Mouse (Mus musculus) limb, embryonic 11.5 days (tissue): ENCODE data around the gene Creb1. TPM values are rescaled to one million over a fixed set of nuclear protein-coding genes. Genes with fewer than 3 reads are reported as not detected.

Experiments
- polyA plus RNA-seq: library from polyadenylated mRNA; unstranded; fragments of >200 nt; fragmentation: Nextera tagmentation; extraction: Ambion mirVana; gene quantifications from 2 replicates; pipeline ENCODE4 v1.2.1, GENCODE M21; 2014

Creb1 gene
- polyA plus RNA-seq, 1 experiment from 2014 or later = 50.4 TPM

Other genes starting within 250 kb of the Creb1 start
- gene Mettl21a, start 84.6 kb downstream of the Creb1 start, polyA plus RNA-seq = 22.4 and 23.6 TPM in 2 replicates
- 9.8 and 10.7 TPM in 2 replicates for gene Ccnyl1, start 157.8 kb downstream of the Creb1 start, polyA plus RNA-seq
- 0.71 and 0.73 TPM in 2 replicates for gene Fzd5, start 205.1 kb downstream of the Creb1 start, polyA plus RNA-seq